Mouse (Mus musculus): Measurements from ENCODE around the gene Tmem221. TPM values are rescaled to one million over a fixed set of nuclear protein-coding genes. Genes with fewer than 3 reads are reported as not detected.
"Not testable (repeated sequence)": the region's sequence is repeated elsewhere in the genome, so short reads cannot be mapped to it uniquely, and the experiment has no call there.

Tmem221 gene
- polyA plus RNA-seq, 1 experiment from 2014 or later = 0.54 TPM

DNA sequence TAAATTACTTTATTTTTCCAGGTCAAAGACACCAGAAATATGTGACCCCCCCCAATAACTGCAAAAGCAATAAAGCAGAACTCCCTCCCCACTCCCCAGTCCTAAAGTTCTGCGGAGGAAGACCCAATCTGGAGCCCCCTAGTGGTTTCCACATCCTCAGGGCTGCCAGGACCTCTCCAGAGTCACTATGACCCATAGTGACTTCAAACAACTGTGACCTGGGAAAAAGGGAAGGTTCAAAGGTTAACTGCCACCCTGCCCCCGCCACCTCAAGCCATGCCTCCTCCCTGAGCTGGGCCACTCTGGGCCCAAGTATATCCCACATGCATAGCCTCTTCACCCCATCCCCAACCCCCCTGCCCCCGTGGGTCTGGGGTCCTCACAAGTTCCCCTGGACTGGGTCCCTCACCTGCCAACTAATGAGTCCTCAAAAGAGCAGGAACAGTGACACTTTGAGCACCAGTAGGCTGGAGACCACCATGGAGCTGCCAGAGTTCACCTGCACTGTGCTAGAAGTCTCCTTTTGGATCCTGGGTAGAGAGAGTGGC is 24.3 kb downstream of the Tmem221 start:
- no peaks in the 10 kb centered on the region for H3K9me3 ChIP-seq
- no peaks in the 10 kb centered on the region for H3K36me3 ChIP-seq (replicated peaks)
- H3K4me3 ChIP-seq = no peak overlapping the region
- no peak overlapping the region for H3K27ac ChIP-seq (replicated peaks)
- 37% methylated on average over 3 of the region's 3 CpGs for WGBS
- peaks cover 22% of the 10 kb centered on the region for H3K4me1 ChIP-seq
- peaks cover 48% of the 10 kb centered on the region for H3K27me3 ChIP-seq (replicated peaks; ENCODE audit: low read depth, poor library complexity, severe bottlenecking)
- no peak for DNase-seq (ENCODE audit: low spot score)

- H3K27ac ChIP-seq (replicated peaks); H3K4me3 ChIP-seq; H3K36me3 ChIP-seq (replicated peaks); H3K9me3 ChIP-seq; DNase-seq (ENCODE audit: low spot score): not testable (repeated sequence)
- peaks cover 47% of the 10 kb centered on the region for H3K27me3 ChIP-seq (replicated peaks; ENCODE audit: low read depth, poor library complexity, severe bottlenecking)
- 72% methylated on average over 8 of the region's 12 CpGs for WGBS
- peaks cover 22% of the 10 kb centered on the region for H3K4me1 ChIP-seq
Observed at GRCm38 (mm10) chr8:71530735-71531467, 27.8 kb downstream of the Tmem221 start.

GRCm38 (mm10) chr8:71528362-71529073 is 30.2 kb downstream of the Tmem221 start:
- Histone ChIP-seq H3K4me3 (no peak overlapping the region), H3K4me1 (peaks cover 28% of the 10 kb centered on the region), H3K9me3 (no peaks in the 10 kb centered on the region), H3K36me3 (replicated peaks) (no peaks in the 10 kb centered on the region), H3K27ac (replicated peaks) (peak overlapping the region; percentile 71), H3K27me3 (replicated peaks; ENCODE audit: low read depth, poor library complexity, severe bottlenecking) (peaks cover 54% of the 10 kb centered on the region)
- WGBS = 77% methylated on average over 11 of the region's 11 CpGs
- no peak for DNase-seq (ENCODE audit: low spot score)

DNA sequence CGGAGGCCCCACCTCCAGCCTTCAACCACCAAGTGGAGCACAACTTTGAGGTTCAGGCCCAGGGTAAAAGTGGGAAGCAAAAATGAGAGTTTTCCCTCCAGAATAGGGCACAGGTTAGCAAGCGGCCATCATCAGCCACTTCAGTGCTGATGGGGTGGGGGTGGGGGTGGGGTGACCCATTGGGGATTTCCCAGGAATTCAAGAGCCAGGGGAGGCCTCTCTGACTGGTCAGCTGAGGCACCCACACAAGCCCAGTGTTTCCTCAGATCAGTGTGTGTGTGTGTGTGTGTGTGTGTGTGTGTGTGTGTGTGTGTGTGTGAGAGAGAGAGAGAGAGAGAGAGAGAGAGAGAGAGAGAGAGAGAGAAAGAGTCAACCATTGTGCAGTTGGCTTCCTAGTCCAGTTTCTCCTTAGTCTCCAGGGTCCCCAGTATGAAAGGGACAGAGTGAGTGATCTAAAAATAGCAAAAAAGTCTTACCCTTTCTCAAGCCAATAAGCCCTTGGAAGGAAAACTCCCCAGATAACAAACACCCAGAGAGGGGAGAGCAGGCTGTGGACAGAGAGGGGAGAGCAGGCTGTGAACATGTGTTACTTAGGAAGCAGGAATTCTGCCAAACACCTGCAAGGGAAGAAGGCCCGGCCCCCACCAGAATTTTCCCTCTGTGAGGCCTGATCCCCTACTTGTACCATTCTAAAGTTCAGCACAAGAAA is 31.4 kb downstream of the Tmem221 start:
- Histone ChIP-seq H3K36me3 (replicated peaks) (no peaks in the 10 kb centered on the region), H3K27ac (replicated peaks) (no peak overlapping the region; the same call in 1 of the 2 replicates), H3K4me1 (peaks cover 28% of the 10 kb centered on the region), H3K4me3 (no peak overlapping the region), H3K27me3 (replicated peaks; ENCODE audit: low read depth, poor library complexity, severe bottlenecking) (peaks cover 65% of the 10 kb centered on the region), H3K9me3 (no peaks in the 10 kb centered on the region)
- DNase-seq (ENCODE audit: low spot score) = no peak
- 51% methylated on average over 3 of the region's 3 CpGs for WGBS

DNA sequence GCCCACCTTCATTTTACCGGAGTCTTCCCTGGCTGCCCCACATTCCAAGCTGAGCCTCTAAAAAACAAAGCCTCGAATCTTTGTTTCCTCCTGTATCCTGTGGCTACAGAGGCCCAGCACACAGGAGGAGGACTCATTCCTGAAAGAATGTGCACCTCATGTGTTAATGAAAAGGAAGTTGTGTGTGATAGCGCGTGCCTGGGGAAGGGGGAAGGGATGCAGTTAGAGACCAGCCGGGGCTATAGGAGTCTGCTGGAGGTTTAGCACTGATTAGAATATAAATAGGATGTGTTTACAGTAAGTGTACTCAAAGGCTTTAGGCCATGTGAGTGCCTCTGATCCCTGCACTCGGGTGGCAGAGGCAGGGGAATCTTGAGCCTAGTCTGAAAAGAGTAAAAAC is 32.4 kb downstream of the Tmem221 start:
- no peak overlapping the region for H3K4me3 ChIP-seq
- H3K27me3 ChIP-seq (replicated peaks; ENCODE audit: low read depth, poor library complexity, severe bottlenecking) = peaks cover 68% of the 10 kb centered on the region
- no peak overlapping the region for H3K27ac ChIP-seq (replicated peaks)

GRCm38 (mm10) chr8:71525226-71526050 is 33.2 kb downstream of the Tmem221 start, which contains the start of gene Ccdc194:
TSS of gene Ccdc194 (minus strand) at chr8:71525711.
- peaks cover 68% of the 10 kb centered on the region for H3K27me3 ChIP-seq (replicated peaks; ENCODE audit: low read depth, poor library complexity, severe bottlenecking)
- H3K27ac ChIP-seq (replicated peaks) = peak within 1 kb of the TSS; percentile 45
- DNase-seq (ENCODE audit: low spot score) = peak; percentile 54
- no peaks in the 10 kb centered on the region for H3K36me3 ChIP-seq (replicated peaks)
- no peaks in the 10 kb centered on the region for H3K9me3 ChIP-seq
- peaks cover 39% of the 10 kb centered on the region for H3K4me1 ChIP-seq
- 5% methylated on average over 46 of the region's 46 CpGs for WGBS
- H3K4me3 ChIP-seq = peak within 1 kb of the TSS; percentile 48

More for the DNA sequence above, 32.4 kb downstream of the Tmem221 start:
- H3K9me3 ChIP-seq = no peaks in the 10 kb centered on the region
- WGBS = 8% methylated on average over 6 of the region's 6 CpGs
- DNase-seq (ENCODE audit: low spot score) = peak; percentile 46
- H3K4me1 ChIP-seq = peaks cover 35% of the 10 kb centered on the region
- no peaks in the 10 kb centered on the region for H3K36me3 ChIP-seq (replicated peaks)

- peaks cover 48% of the 10 kb centered on the region for H3K4me1 ChIP-seq
- H3K27ac ChIP-seq (replicated peaks) = no peak overlapping the region
- WGBS = 4% methylated on average over 17 of the region's 17 CpGs
- H3K9me3 ChIP-seq = no peaks in the 10 kb centered on the region
- H3K36me3 ChIP-seq (replicated peaks) = no peaks in the 10 kb centered on the region
- peak overlapping the region; percentile 8 for H3K4me3 ChIP-seq
- DNase-seq (ENCODE audit: low spot score) = peak; percentile 95
- H3K27me3 ChIP-seq (replicated peaks; ENCODE audit: low read depth, poor library complexity, severe bottlenecking) = peaks cover 45% of the 10 kb centered on the region
Observed at GRCm38 (mm10) chr8:71521634-71522033, 37.0 kb downstream of the Tmem221 start.

GRCm38 (mm10) chr8:71519037-71519825 is 39.4 kb downstream of the Tmem221 start:
- WGBS = 42% methylated on average over 10 of the region's 10 CpGs
- peaks cover 33% of the 10 kb centered on the region for H3K4me1 ChIP-seq

DNA sequence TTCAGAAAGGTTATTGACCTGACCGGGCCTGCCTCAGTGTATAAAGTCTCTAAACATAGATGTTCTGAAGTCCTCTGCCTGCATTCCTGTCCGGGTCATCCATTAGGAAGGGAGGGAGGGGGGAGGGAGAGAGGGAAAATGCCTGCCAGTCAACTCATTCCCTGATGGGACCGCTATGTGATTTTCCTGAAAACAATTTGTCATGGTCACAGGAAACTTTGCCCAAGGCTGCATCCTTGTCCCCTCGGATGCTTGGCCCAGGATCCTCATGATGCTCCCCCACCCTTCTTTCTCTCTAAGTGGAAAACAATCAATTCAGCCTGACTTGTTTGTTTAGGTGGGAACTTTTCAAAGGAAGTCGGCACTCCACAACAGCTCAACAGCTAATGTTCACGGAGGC is 41.9 kb downstream of the Tmem221 start:
- no peaks in the 10 kb centered on the region for H3K9me3 ChIP-seq
- peak; percentile 48 for DNase-seq (ENCODE audit: low spot score)
- 9% methylated on average over 6 of the region's 6 CpGs for WGBS
- no peaks in the 10 kb centered on the region for H3K36me3 ChIP-seq (replicated peaks)
- no peak overlapping the region; the same call in 1 of the 2 replicates for H3K27ac ChIP-seq (replicated peaks)
- peaks cover 39% of the 10 kb centered on the region for H3K4me1 ChIP-seq
- no peak overlapping the region for H3K4me3 ChIP-seq
- peaks cover 2% of the 10 kb centered on the region for H3K27me3 ChIP-seq (replicated peaks; ENCODE audit: low read depth, poor library complexity, severe bottlenecking)

More at GRCm38 (mm10) chr8:71519037-71519825, 39.4 kb downstream of the Tmem221 start:
- not testable (repeated sequence) for H3K9me3 ChIP-seq; H3K27ac ChIP-seq (replicated peaks); H3K36me3 ChIP-seq (replicated peaks); H3K4me3 ChIP-seq
- DNase-seq (ENCODE audit: low spot score) = peak; percentile 75
- peaks cover 21% of the 10 kb centered on the region for H3K27me3 ChIP-seq (replicated peaks; ENCODE audit: low read depth, poor library complexity, severe bottlenecking)

GRCm38 (mm10) chr8:71515043-71515442 is 43.6 kb downstream of the Tmem221 start:
- DNase-seq (ENCODE audit: low spot score) = no peak
- no peaks in the 10 kb centered on the region for H3K36me3 ChIP-seq (replicated peaks)
- no peak overlapping the region for H3K27ac ChIP-seq (replicated peaks)
- no peak overlapping the region for H3K4me3 ChIP-seq
- peaks cover 20% of the 10 kb centered on the region for H3K27me3 ChIP-seq (replicated peaks; ENCODE audit: low read depth, poor library complexity, severe bottlenecking)
- H3K4me1 ChIP-seq = peaks cover 38% of the 10 kb centered on the region
- WGBS = 77% methylated on average over 5 of the region's 5 CpGs
- H3K9me3 ChIP-seq = no peaks in the 10 kb centered on the region
